21 mouse cellular contexts compared by ENCODE assay signal in genomic region chr12:56265049-56265448, GRCm38 (mm10).
DNase-seq lines count a peak whose midpoint lies in the region; ATAC-seq and TF ChIP-seq lines count a peak whose summit lies in the region.
"Had no signal": no experiment of that assay in that cellular context is flagged by ENCODE, and none has a peak within 500 bp of the region (broad histone marks: within the 10 kb centered on the region; RNA-seq: fewer than 3 reads in every experiment).

No protein-coding gene starts in this region.

- no peaks in the 10 kb centered on the region for H3K27me3 ChIP-seq in lung, embryonic 14.5 days (ENCODE audit: insufficient read depth, low read length)
- H3K27me3 ChIP-seq in lung, embryonic 16.5 days (ENCODE audit: control insufficient read depth, insufficient read depth, low read depth, low read length) = no peaks in the 10 kb centered on the region
- H3K27me3 ChIP-seq: embryonic facial prominence, embryonic 13.5 days; embryonic facial prominence, embryonic 15.5 days; forebrain, embryonic 12.5 days had no signal

- peak; percentile 67 for DNase-seq in lung, embryonic 14.5 days
- no peak for DNase-seq in lung, postnatal 4 days
- no peak for DNase-seq in lung, postnatal 25 days (ENCODE audit: low spot score)
- DNase-seq: adrenal gland, adult 2 months; adrenal gland, postnatal 10 days; adrenal gland, postnatal 25 days; cerebellum, adult 11 months; cerebellum, adult 18-20 months; cerebellum, adult 8-10 months; cerebellum, adult 9-11 months; cerebellum, postnatal 14 days; cerebellum, postnatal 36 days; embryo, embryonic 11 days had no signal

- H3K9ac ChIP-seq in lung, embryonic 14.5 days = no peak overlapping the region
- no peak overlapping the region for H3K9ac ChIP-seq in lung, embryonic 16.5 days (ENCODE audit: low read length)
- H3K9ac ChIP-seq: embryonic facial prominence, embryonic 13.5 days; embryonic facial prominence, embryonic 15.5 days; forebrain, embryonic 12.5 days had no signal

- H3K27ac ChIP-seq in lung, embryonic 14.5 days (ENCODE audit: low read depth) = peak overlapping the region; percentile 77; the same call in 1 of the 2 replicates
- H3K27ac ChIP-seq in lung, embryonic 16.5 days (ENCODE audit: low read length) = peak overlapping the region; percentile 90
- H3K27ac ChIP-seq: embryonic facial prominence, embryonic 13.5 days; embryonic facial prominence, embryonic 15.5 days; forebrain, embryonic 10.5 days; forebrain, embryonic 12.5 days had no signal

- no peaks in the 10 kb centered on the region for H3K9me3 ChIP-seq in lung, embryonic 14.5 days (ENCODE audit: low read depth, low read length)
- no peaks in the 10 kb centered on the region for H3K9me3 ChIP-seq in lung, embryonic 16.5 days (ENCODE audit: control insufficient read depth, low read length)
- H3K9me3 ChIP-seq: embryonic facial prominence, embryonic 13.5 days; embryonic facial prominence, embryonic 15.5 days; forebrain, embryonic 10.5 days; forebrain, embryonic 12.5 days had no signal

- H3K4me1 ChIP-seq in lung, embryonic 14.5 days (ENCODE audit: insufficient read depth) = no peaks in the 10 kb centered on the region
- peaks cover 3% of the 10 kb centered on the region; the same call in 1 of the 2 replicates for H3K4me1 ChIP-seq in lung, embryonic 16.5 days (replicated peaks; ENCODE audit: control insufficient read depth, insufficient read depth, low read length)
- H3K4me1 ChIP-seq: embryonic facial prominence, embryonic 13.5 days; embryonic facial prominence, embryonic 15.5 days; forebrain, embryonic 10.5 days; forebrain, embryonic 12.5 days had no signal

- no peak overlapping the region for H3K4me3 ChIP-seq in lung, embryonic 14.5 days (ENCODE audit: low read depth, low read length)
- H3K4me3 ChIP-seq in lung, embryonic 16.5 days (ENCODE audit: low read length) = no peak overlapping the region
- H3K4me3 ChIP-seq: embryonic facial prominence, embryonic 13.5 days; embryonic facial prominence, embryonic 15.5 days; erythroblast, embryonic 14.5 days; forebrain, embryonic 10.5 days; forebrain, embryonic 12.5 days had no signal

- no peaks in the 10 kb centered on the region for H3K36me3 ChIP-seq in lung, embryonic 14.5 days (ENCODE audit: insufficient read depth)
- H3K36me3 ChIP-seq in lung, embryonic 16.5 days (ENCODE audit: control insufficient read depth, insufficient read depth, low read length) = no peaks in the 10 kb centered on the region
- H3K36me3 ChIP-seq: embryonic facial prominence, embryonic 13.5 days; embryonic facial prominence, embryonic 15.5 days; forebrain, embryonic 10.5 days; forebrain, embryonic 12.5 days had no signal

- WGBS in lung, embryonic 14.5 days = 58% methylated on average over 6 of the region's 6 CpGs
- 48% methylated on average over 6 of the region's 6 CpGs for WGBS in lung, embryonic 16.5 days

- ATAC-seq in lung, embryonic 14.5 days (ENCODE audit: insufficient read depth) = peak; percentile 74; the same call in 1 of the 2 replicates
- peak; percentile 92 for ATAC-seq in lung, embryonic 16.5 days (ENCODE audit: low read depth)
- ATAC-seq: forebrain, embryonic 14.5 days; forebrain, embryonic 16.5 days had no signal

- H3K4me2 ChIP-seq in lung, embryonic 14.5 days = no peak overlapping the region
- H3K4me2 ChIP-seq in lung, embryonic 16.5 days (ENCODE audit: low read depth, low read length) = no peak overlapping the region
- H3K4me2 ChIP-seq: embryonic facial prominence, embryonic 13.5 days; embryonic facial prominence, embryonic 15.5 days; forebrain, embryonic 12.5 days had no signal

- TF ChIP-seq CTCF in lung, embryonic 14.5 days (IDR thresholded peaks at IDR 0.05; ENCODE audit: low read depth) = no peak
